Mouse (Mus musculus): Measurements from ENCODE around the gene Abcc12.

- TF ChIP-seq CTCF (conservative IDR thresholded peaks at IDR 0.05; ENCODE audit: low read length), result no peak
- no peak for TF ChIP-seq NANOG (IDR thresholded peaks at IDR 0.05; ENCODE audit: borderline replicate concordance, low read length)
- no peak for TF ChIP-seq POU5F1 (IDR thresholded peaks at IDR 0.05; ENCODE audit: borderline replicate concordance, low read length)
Observed at GRCm38 (mm10) chr8:86493841-86494240, 86.6 kb downstream of the Abcc12 start.
